Mouse (Mus musculus) cerebellum, adult 18-20 months (tissue): ENCODE results near the gene Ankrd28.
"Not testable (repeated sequence)": the region's sequence is repeated elsewhere in the genome, so short reads cannot be mapped to it uniquely, and the experiment has no call there.

Experiments used
- DNase-seq, 2 experiments: peaks; one replicate each; pipeline ENCODE4 v3.0.0; 2021

Ankrd28 gene

GRCm38 (mm10) chr14:31830571-31831369 is at the start of gene Ankrd28:
Gene Ankrd28 (minus strand): TSS chr14:31830651.
- peak; percentile 94 to 98 for DNase-seq

- DNase-seq = no peak
Measured at GRCm38 (mm10) chr14:31879456-31879855, 49.0 kb upstream of the Ankrd28 start.

GRCm38 (mm10) chr14:31872130-31872529 is 41.7 kb upstream of the Ankrd28 start:
- DNase-seq = no peak

GRCm38 (mm10) chr14:31870436-31870835 is 40.0 kb upstream of the Ankrd28 start:
- no peak for DNase-seq

GRCm38 (mm10) chr14:31868591-31868990 is 38.1 kb upstream of the Ankrd28 start:
- no peak for DNase-seq

GRCm38 (mm10) chr14:31866366-31866765 is 35.9 kb upstream of the Ankrd28 start:
- DNase-seq = not testable (repeated sequence)

- no peak for DNase-seq
Measured at GRCm38 (mm10) chr14:31858679-31859078, 28.2 kb upstream of the Ankrd28 start.

GRCm38 (mm10) chr14:31857096-31857975 is 26.9 kb upstream of the Ankrd28 start:
- no peak for DNase-seq

GRCm38 (mm10) chr14:31856007-31856406 is 25.6 kb upstream of the Ankrd28 start:
- no peak for DNase-seq

GRCm38 (mm10) chr14:31854667-31855066 is 24.2 kb upstream of the Ankrd28 start:
- no peak for DNase-seq

GRCm38 (mm10) chr14:31843571-31843970 is 13.1 kb upstream of the Ankrd28 start:
- no peak for DNase-seq

GRCm38 (mm10) chr14:31832022-31832421 is 1.6 kb upstream of the Ankrd28 start:
- DNase-seq = no peak

GRCm38 (mm10) chr14:31831370-31831712 is 890 bp upstream of the Ankrd28 start:
- peak; percentile 21 to 28 for DNase-seq

- peak; percentile 63 to 72 for DNase-seq
Measured at GRCm38 (mm10) chr14:31829761-31830562, 489 bp downstream of the Ankrd28 start.

- DNase-seq = no peak
Measured at GRCm38 (mm10) chr14:31827221-31827620, 3.2 kb downstream of the Ankrd28 start.

- no peak for DNase-seq
Measured at GRCm38 (mm10) chr14:31809942-31810341, 20.5 kb downstream of the Ankrd28 start.

GRCm38 (mm10) chr14:31803791-31804190 is 26.7 kb downstream of the Ankrd28 start:
- DNase-seq = no peak

GRCm38 (mm10) chr14:31800976-31801375 is 29.5 kb downstream of the Ankrd28 start:
- no peak for DNase-seq

GRCm38 (mm10) chr14:31800446-31800845 is 30.0 kb downstream of the Ankrd28 start:
- DNase-seq = no peak

GRCm38 (mm10) chr14:31798937-31799336 is 31.5 kb downstream of the Ankrd28 start:
- no peak for DNase-seq

- DNase-seq = no peak
Measured at GRCm38 (mm10) chr14:31795535-31795934, 34.9 kb downstream of the Ankrd28 start.

GRCm38 (mm10) chr14:31794776-31795126 is 35.7 kb downstream of the Ankrd28 start:
- no peak for DNase-seq
